Mouse (Mus musculus) retina, embryonic 14.5 days (tissue): ENCODE measurements around the gene Mff.

Experiments
- DNase-seq: peaks from one replicate; pipeline ENCODE4 v3.0.0-alpha.2; 2015; ENCODE audit warnings: low spot score

The Mff gene

GRCm38 (mm10) chr1:82771022-82771586 is 46.4 kb downstream of the Mff start, which contains the start of gene Gm47791:
TSS of gene Gm47791 (minus strand) at chr1:82771243.
- DNase-seq: no peak

DNA sequence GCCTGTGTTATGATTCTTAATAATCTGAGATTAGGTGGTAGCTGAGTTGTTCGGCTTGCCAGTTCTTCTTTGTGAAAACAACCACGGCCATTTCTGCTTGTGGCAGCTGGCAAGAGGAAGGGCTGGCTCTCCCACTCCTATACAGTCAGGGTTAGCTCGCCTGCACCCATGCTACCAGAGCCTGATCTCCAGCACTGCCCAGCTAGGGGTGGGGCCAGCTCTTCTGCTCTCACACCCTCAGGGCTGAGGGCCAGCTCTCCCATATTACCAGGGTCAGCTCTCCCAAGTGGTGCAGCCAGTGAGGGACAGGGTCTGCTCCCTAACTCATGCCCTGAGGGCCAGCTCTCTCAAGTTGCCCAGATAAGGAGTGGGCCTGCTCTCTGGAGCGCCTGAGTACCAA is 47.7 kb downstream of the Mff start:
- no peak for DNase-seq

- no peak for DNase-seq
Observed at GRCm38 (mm10) chr1:82773208-82773607, 48.5 kb downstream of the Mff start.

DNA sequence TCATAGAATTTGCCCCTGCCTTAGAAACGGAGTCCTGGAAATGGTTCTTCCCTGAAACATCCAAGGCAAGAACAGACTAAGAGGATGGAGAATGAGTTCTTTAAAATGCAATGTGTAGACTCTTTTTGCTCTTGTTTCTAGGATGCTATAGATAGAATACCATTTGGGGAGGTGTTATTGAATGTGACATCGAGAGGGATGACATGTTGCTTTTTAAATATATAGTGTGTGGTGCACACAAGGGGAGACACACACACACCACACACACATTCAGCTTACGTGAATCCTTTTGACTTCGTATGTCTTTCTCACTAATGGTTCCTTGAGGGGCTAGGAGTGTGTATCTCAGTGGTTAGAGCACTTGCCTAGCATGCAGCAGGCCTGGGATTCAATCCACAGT is 50.6 kb downstream of the Mff start:
- DNase-seq: no peak

DNA sequence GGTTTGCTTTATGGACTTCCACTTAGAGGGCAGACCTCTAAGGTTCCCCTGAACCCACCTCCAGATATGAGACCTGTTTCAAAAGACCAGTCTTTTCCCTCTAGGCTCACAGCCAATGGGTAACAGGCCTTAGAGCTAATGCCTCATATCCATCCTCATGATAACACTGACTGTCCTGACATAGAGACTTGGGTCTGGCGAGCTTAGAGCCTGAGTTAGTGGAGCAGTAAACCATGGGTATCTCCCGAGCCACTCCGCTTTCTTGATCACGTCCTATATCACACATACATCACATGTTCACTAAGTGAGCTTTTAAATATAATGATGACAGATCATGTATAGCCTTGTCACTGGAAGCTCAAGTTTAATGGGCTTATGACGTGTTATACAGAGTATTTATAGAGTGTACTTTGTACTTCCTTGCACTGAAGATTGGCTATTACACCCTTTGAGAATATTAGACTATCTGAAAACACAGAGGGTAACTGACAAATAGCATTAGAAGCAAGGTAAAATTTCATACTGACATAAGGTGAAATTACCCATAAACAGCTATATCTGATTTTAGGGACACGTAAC is 54.8 kb downstream of the Mff start:
- no peak for DNase-seq

DNA sequence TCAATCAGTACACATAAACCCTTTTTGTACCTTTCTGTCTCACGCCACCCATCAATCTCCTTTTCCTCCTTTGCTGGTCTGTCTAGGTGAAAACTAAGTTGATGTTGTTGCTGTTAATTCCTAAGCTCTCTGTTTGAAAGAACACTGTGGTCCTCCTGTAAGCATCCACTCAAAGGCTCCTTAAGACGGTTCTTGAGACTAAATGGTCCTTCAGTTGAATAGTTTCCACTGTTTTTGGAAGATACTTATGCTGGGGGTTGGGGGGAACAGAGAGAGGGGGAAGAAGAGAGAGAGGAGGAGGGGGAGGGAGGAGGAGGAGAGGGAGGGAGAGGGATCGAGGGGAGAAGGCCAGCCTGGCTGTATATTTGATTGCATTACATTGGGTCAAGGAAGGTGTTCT is 58.9 kb downstream of the Mff start:
- DNase-seq: no peak

GRCm38 (mm10) chr1:82785546-82785945 is 60.9 kb downstream of the Mff start:
- DNase-seq: no peak

DNA sequence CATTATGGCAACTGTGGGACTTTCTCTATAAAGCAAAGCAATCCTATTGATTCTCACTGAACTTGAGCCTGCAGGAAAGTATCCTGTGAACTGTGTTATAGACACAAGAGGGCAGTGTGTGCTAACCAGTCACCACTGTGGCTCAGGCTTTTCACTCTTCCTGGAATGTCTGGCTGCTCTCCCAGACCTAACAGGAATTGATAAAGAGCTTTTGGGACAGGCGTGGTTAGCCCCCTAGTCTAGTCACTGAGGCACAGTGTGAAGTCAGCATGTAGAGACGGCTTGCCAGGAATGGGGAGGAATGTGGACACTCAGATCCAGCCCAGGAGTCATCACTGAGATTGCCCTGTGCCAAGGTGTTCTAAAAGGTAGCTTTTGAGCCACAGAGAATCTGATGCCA is 62.7 kb downstream of the Mff start:
- DNase-seq: peak; percentile 83

DNA sequence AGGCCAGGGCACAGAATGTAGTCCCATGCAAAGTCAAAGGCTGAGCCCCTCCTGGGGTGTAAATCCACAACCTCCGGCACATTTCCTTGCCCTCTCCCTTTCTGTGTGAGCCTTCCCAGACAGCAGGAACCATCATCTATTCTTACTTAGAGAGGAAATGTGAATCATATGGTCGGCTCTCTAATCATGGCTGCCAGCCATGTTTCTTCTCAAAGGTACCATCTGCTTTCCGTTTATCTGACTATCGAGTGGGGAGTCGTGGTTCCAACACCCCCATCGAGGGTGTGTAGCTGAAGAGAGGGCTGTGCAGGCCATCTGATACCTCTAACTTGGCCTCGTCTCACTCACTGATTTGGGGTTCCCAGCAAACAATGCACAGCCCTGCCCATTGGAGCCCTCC is 63.4 kb downstream of the Mff start:
- no peak for DNase-seq

DNA sequence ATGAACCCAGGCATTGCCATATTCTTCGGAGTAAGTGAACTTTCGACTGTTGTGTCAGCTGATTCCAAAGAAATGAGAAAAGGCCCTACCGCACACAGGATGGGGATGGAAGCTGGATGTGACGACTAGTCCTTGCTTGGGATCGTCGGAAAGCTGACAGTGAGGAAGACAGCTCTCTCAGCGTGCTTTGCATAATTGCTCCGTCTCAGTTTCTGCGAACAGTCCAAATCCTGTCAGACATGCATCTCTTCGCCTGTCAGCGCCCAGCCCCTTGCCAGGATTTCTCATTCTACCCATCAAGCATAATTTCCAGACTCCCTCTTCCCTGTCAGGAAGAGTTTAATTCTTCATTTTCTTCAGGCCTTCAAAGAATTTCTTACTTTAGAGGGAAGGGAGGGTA is 66.4 kb downstream of the Mff start:
- DNase-seq: no peak

- DNase-seq: no peak
Observed at GRCm38 (mm10) chr1:82792238-82792637, 67.5 kb downstream of the Mff start.

GRCm38 (mm10) chr1:82793110-82793509 is 68.4 kb downstream of the Mff start:
- no peak for DNase-seq

GRCm38 (mm10) chr1:82793986-82794385 is 69.3 kb downstream of the Mff start:
- no peak for DNase-seq

DNA sequence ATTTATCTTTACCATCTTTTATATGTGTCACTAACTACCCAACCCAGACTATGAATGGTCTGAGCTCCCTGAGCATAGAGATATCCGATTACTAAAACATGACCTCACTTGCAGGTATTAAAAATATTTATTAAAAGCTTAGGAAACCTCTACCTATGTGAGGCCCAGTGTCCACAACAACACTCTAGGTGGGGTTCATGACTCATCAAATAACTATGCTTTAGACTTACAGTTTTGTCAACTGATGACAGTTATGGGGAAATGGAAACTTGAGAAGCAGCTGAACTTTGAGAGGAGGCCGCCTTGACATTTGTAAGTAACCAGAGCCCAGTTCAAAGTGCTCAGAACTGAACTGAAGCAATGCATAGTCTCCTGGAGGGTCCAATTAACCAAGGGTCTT is 70.5 kb downstream of the Mff start:
- no peak for DNase-seq

DNA sequence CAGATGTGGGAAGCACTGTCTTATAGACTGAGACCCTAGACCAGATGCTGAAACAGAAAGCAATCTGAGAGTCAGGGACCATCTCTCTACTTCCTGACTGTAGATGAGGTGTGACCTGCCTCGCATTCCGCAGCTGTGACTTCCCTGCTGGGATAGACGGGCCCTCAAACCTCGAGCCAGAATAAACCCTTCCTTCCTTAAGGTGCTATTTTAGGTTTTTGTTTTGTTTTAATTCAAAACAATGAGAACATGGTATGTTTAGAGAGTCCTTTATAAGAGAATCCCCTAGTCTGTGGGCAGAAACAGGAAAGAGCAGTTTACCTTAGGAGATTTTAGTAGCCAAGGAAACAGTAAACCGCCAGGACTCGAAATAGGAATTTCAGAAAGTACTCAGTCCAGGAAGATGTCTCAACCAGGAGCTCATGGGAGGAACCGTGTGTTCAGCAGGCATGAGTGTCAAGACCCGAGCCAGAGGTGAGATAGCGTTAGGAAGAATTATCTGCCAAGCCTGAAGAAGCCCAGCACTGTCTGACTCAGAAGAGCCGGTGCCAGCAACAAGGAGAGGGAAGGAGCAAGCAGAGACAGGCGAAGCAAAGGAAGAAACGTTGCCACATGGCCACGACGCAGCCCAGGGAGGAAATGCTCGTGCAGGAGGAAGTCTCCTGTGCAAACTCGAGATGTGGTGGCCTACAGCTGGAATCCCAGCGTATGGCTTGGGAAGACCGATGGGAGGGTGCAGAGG is 71.2 kb downstream of the Mff start:
- DNase-seq: no peak

DNA sequence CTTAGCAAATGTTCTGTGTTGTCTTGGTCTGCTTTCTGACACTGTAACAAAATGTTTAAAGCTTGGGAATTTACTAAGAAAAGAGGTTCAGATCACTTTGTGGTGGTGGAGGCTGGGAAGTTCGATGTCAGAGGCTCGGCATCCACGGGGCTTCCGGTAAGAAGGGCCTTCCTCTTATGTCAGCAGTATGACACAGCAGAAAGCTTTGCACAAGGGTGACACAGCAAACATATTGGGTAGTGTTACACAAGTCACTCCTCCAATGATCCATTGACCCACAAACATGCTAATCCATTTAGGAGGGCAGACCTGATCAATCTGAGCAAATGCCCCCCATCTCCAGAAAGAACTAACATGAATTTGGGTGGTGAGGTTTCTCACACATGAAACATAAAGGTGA is 72.4 kb downstream of the Mff start:
- DNase-seq: no peak

DNA sequence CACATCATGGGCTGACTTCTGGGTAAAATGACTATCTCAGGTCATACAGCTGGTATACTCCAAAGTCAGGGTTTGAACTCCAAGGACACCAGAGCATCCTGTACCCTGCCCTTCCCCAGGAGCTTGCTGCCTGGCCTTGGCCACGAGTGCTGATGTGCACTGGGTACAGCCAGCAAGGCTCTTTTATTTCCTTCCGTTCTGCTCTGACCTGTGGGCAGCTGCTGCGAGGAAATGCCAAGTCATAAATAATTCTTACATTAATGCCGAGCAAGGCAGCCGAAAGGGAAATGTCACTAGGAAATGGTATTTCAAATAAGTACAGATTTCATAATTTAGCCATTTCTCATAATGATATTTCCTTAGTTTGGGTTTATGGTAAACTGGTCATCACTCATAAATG is 73.6 kb downstream of the Mff start:
- no peak for DNase-seq

DNA sequence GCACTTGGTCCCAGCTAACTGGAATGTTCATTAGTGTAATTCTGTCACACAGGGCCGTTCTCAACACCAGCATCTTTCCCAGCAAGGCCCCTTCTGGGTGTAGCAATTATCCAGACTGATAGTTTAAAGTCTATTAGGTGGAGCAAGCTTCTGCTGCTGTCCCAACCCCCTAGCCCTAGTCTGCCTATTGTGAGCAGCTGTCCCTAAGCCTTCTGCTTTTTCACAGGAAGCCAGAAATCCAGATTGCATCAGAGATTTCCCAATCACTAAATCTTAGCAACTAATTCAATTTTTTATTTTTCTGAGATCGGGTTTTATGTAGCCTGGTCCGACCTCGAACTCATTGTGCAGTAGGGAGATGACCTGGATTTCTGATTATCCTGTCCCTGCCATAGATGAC is 74.2 kb downstream of the Mff start:
- no peak for DNase-seq

DNA sequence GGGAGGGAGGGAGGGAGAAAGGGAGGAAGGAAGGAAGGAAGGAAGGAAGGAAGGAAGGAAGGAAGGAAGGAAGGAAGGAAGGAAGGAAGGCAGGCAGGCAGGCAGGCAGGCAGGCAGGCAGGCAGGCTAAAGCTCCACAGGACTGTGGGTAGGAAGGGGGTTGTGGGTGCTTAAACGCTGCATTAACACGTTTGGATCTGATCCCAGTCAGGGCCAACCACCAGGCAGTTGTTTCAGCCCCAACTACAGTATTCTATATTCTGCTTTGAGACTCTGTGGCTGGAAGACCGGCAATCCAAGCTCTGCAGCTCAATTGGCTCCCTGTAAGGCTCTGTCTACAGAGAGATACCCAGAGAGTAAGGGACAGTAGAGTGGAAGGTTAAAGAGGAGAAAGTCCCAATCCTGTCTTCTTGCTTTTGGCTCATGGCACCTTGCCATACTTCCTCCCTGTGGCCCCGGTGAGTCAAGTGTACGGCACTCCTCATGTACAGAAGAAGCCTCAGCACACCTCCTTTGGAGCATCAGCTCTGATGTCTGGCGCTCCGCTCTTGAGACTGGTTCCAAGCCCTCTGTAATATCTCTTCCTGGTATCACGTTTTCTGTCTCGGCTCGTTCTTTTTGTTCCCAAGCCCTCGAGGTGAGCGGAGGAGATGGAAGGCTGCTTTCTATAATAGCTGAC is 76.6 kb downstream of the Mff start:
- no peak for DNase-seq
